Mouse (Mus musculus): ENCODE data around the gene Nbr1.
A peak's percentile ranks its signal among the peaks of the same experiment; 100 is the strongest.
"Not testable (repeated sequence)": the region's sequence is repeated elsewhere in the genome, so short reads cannot be mapped to it uniquely, and the experiment has no call there.

Nbr1 gene

DNA sequence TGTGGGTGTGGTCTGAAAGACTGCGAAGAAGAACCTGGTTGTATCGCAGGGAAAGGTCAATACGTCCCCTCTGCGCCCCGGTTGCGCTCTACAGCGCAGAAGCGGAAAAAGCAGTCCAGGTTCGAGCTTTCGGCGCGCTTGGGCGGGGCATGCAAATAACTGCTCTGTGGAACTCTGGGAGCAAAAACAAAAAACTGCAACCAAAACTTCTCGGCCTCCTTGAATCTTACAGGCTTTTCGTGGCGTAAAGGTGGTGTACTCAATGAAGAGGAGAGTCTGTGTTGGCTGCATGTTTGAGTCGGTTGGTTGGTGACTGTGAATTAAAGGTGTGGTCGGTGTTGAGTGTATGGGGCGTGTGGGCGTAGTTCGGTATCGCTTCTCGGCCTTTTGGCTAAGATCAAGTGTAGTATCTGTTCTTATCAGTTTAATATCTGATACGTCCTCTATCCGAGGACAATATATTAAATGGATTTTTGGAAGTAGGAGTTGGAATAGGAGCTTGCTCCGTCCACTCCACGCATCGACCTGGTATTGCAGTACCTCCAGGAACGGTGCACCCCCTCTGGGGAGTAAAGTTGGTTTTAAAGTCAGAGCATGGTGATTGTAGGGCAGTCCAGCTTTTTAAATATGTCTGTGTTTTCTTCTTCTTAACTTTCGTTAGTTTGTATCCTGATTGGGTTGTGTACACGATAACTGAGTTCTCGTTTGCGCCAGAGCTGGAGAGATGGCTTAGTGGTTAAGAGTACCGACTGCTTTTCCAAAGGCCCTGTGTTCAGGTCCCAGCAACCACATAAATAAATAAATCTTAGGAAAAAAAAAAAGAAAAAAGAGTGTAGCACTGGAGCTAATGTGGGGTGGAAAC, 75.3 kb downstream of the Nbr1 start, which contains the start of gene Rdm1:
Gene Rdm1, plus strand, starts transcription at position 201 of the 862 bp plus-strand sequence.
- DNase-seq = peak; percentile 84

DNA sequence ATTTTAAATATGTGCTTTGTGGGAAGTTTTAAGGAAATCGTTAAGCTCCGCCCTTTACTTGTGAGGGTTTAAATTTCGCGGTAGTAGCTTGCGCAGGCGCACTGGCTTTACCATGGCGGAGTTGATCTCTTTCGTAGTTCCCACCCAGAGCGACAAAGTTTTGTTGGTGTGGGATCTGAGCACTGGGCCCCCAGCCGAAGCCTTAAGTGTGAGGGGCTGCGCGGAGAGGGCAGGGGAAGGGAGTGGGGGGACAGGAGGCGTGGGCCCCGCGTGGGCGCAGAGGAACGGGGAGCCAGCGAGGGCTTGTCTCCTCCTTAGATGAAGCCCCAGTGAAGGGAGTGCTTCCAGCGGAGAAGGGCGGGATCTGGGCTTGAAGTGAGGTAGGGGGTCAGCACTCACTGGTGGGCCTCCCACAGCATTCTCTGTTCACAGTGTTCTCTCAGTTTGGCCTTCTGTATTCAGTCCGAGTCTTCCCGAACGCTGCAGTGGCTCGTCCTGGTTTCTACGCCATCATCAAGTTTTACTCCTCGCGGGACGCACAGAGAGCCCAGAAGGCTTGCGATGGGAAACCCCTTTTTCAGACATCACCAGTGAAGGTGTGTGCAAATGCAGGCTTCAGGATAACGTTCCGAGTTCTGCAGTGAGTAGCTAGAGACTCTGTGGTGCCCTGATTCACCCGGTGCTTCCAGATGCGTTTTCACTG, 76.1 kb downstream of the Nbr1 start:
- peak; percentile 83 for DNase-seq

DNA sequence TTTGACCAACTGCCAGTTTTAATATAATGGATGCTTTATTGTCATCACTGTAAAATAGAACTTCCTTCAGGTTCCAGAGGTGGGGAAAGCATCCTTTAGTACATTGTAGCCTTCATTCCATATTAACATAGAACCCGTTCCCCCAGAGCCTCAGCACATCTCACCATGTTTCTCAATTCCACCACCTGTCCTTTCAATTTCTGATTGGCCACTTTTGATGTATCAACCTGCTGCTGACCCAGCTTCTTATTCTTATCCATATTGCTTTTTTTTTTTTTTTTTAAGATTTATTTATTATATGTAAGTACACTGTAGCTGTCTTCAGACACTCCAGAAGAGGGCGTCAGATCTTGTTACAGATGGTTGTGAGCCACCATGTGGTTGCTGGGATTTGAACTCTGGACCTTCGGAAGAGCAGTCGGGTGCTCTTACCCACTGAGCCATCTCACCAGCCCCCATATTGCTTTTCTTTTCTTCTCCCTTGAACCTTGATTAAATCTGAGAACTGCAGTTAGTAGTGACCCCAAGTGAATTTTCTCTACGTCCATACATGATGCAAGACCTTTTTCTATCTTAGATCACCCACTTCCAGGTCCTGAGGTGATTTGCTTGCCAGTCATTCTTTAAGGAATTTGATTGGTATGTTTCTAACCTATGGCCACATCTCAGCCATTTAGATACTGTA, 76.9 kb downstream of the Nbr1 start:
- not testable (repeated sequence) for DNase-seq

Data from right cerebral cortex, postnatal 14 days (tissue).